Mouse (Mus musculus) cerebellum, adult 11 months (tissue): ENCODE data around the gene Agfg2.
A peak's percentile ranks its signal among the peaks of the same experiment; 100 is the strongest.

Source experiments
- DNase-seq: peaks from one replicate; pipeline ENCODE4 v3.0.0; 2022

Agfg2 gene

DNA sequence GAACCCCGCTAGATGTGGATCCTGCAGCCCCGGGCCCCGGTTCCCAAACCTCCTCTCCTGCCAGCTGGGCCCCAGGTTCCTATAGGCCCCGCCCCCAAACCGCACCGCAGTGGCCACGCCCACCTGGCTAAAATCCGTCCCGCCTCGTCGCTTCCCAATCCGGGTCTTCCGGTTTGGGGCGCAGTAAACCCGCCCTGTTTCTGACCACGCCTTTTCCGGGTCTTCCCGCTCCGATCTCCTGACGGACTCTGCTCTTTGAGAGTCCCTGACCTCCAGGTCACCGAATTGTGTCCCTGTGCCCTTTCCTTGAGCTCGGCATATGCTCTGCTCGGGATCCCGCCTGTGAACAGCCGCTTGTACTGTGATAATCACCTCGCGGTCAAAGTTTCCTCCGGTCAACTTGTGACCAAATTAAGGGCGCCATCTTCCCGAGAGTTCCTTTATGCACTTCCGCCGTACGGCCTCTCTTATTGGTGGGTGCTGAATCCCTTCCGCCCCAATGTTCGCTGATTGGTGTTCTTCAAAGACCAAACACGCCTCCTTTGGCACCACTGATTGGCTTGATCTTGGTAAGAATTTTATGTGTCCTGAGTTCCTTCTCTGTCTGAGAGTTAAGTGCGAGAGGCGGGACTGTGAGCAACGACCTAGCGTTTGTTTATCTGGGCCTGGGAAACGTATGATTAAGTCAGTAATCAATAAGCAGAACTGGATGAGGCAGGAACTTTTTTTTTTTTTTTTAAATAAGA lies 83.7 kb downstream of the Agfg2 start, which contains the start of gene Mospd3:
Gene Mospd3, minus strand, starts transcription at position 440 of the 746 bp plus-strand sequence.
- DNase-seq = peak; percentile 95
